Mouse (Mus musculus): ENCODE data around the gene Znrf4.

- TF ChIP-seq CTCF (IDR thresholded peaks at IDR 0.05; ENCODE audit: insufficient read depth, low read depth, low read length) (no peak), POLR2A (IDR thresholded peaks at IDR 0.05; ENCODE audit: insufficient read depth, low read depth, low read length) (0 out of 2 replicates have a peak, but pooled peaks have one; percentile 15)
Measured at GRCm38 (mm10) chr17:56536192-56536591, 24.0 kb upstream of the Znrf4 start.
